Mouse (Mus musculus) liver, embryonic 14.5 days (tissue): Measurements from ENCODE around the gene Mtap. TPM values are rescaled to one million over a fixed set of nuclear protein-coding genes. Genes with fewer than 3 reads are reported as not detected.

Source experiments
- ATAC-seq: fragments of 200-750 bp; cut with Nextera tagmentation; 2 replicates; pipeline ENCODE4 v1.8.0; 2017; ENCODE audit warnings: moderate number of reproducible peaks, mild to moderate bottlenecking, moderate library complexity; ENCODE audit not compliant: insufficient read depth
- DNase-seq, 3 experiments: peaks; one replicate each; pipeline ENCODE4 v3.0.0-alpha.2; 2012 to 2013; ENCODE audit warnings: low read depth in 3 of 3, low spot score in 3 of 3
- H3K27ac ChIP-seq: fragments of 300-500 bp; sonication (generic); 2 replicates; pipeline ENCODE4 v1.5.1; 2014; ENCODE audit warnings: moderate library complexity, mild to moderate bottlenecking, control low read depth, inconsistent platforms
- H3K27me3 ChIP-seq: fragments of 300-500 bp; sonication (generic); 2 replicates; pipeline ENCODE4 v1.6.1; 2014; ENCODE audit warnings: mild to moderate bottlenecking, low read length, moderate library complexity; ENCODE audit not compliant: control insufficient read depth, insufficient read depth
- H3K36me3 ChIP-seq: fragments of 300-500 bp; sonication (generic); replicated peaks from 2 replicates; pipeline ENCODE4 v1.6.1; 2014; ENCODE audit warnings: low read depth; ENCODE audit not compliant: control insufficient read depth, insufficient read depth
- H3K4me1 ChIP-seq, 2 experiments: fragments of 200-500 bp in 1 of 2; fragments of 300-500 bp in 1 of 2; sonication (generic) in 1 of 2; replicated peaks; 2 replicates each; pipeline ENCODE4 v1.6.1; 2012 to 2014; ENCODE audit warnings: antibody characterized with exemption in 1 of 2, inconsistent platforms in 1 of 2, low read length in 1 of 2; ENCODE audit not compliant: control insufficient read depth in 2 of 2, insufficient read depth in 2 of 2
- H3K4me2 ChIP-seq: fragments of 300-500 bp; sonication (generic); 2 replicates; pipeline ENCODE4 v1.6.1; 2014; ENCODE audit warnings: low read depth, mild to moderate bottlenecking, control low read depth, moderate library complexity
- H3K4me3 ChIP-seq, 2 experiments: fragments of 200-500 bp in 1 of 2; fragments of 300-500 bp in 1 of 2; sonication (generic) in 1 of 2; 2 replicates each; pipeline ENCODE4 v1.5.1; 2012 to 2014; ENCODE audit warnings: low read depth in 2 of 2, low read length in 2 of 2, mild to moderate bottlenecking in 2 of 2, control low read depth in 1 of 2, inconsistent platforms in 1 of 2, moderate library complexity in 1 of 2; ENCODE audit not compliant: insufficient read depth in 1 of 2
- H3K9ac ChIP-seq: fragments of 300-500 bp; sonication (generic); replicated peaks from 2 replicates; pipeline ENCODE4 v1.6.1; 2014; ENCODE audit warnings: mild to moderate bottlenecking, control low read depth, moderate library complexity
- H3K9me3 ChIP-seq: fragments of 300-500 bp; sonication (generic); 2 replicates; pipeline ENCODE4 v1.6.1; 2016; ENCODE audit warnings: low read length, mixed read lengths; ENCODE audit not compliant: control insufficient read depth
- CTCF ChIP-seq: IDR thresholded peaks from 2 replicates; pipeline ENCODE4 v1.5.1; 2016; ENCODE audit warnings: antibody characterized with exemption, low read depth, control low read depth
- EP300 ChIP-seq: IDR thresholded peaks from 2 replicates; pipeline ENCODE4 v1.6.1; 2016; ENCODE audit warnings: antibody characterized with exemption, low read depth
- WGBS: fragments of 180-500 bp; shearing (Covaris S2); extraction: QIAGEN DNeasy Blood & Tissue Kit; methylation state at CpG from one replicate; pipeline ENCODE4 v1.1.7; 2014; ENCODE audit not compliant: insufficient replicate concordance; 5-methylcytosine and 5-hydroxymethylcytosine counted together
- polyA plus RNA-seq, 2 experiments: library from polyadenylated mRNA; depleted of rRNA in 1 of 2; stranded (reverse) in 1 of 2; unstranded in 1 of 2; fragments of >200 nt; fragmentation: Nextera tagmentation in 1 of 2; extraction: Ambion mirVana in 1 of 2; gene quantifications; 2 replicates each; pipeline versions ENCODE4 v1.2.1 to v1.2.3; 2012 to 2014

Gene Mtap
- polyA plus RNA-seq, 2 experiments: 9.8 to 20.4 TPM

DNA sequence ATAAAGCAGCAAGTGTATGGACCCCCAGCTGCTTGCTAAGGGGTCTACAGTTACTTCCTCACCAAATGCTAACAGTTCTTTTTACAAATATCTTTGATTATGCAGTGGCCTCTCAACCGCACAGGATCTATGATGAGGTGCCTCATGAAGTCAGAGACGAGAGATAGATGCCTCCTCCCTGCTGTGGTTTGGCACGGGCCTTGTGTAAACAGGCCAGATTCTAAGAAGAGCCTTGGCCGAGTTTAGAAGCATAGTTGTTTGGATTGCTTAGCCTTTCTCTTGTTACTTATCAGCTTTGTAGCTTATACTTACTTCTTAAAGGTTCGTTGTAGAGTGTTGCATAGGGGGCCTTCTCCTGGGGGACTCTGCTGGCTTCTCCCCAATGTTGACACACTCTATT, 25.6 kb downstream of the Mtap start:
- Histone ChIP-seq H3K9ac (no peak overlapping the region), H3K9me3 (no peaks in the 10 kb centered on the region), H3K4me2 (no peak overlapping the region), H3K4me3 (no peak overlapping the region), H3K4me1 (no peaks in the 10 kb centered on the region), H3K27ac (no peak overlapping the region), H3K27me3 (no peaks in the 10 kb centered on the region), H3K36me3 (no peaks in the 10 kb centered on the region; the same call in 1 of the 2 replicates)
- no peak for DNase-seq
- TF ChIP-seq EP300 (no peak), CTCF (no peak)
- 56% methylated on average over 5 of the region's 5 CpGs for WGBS
- ATAC-seq: no peak

DNA sequence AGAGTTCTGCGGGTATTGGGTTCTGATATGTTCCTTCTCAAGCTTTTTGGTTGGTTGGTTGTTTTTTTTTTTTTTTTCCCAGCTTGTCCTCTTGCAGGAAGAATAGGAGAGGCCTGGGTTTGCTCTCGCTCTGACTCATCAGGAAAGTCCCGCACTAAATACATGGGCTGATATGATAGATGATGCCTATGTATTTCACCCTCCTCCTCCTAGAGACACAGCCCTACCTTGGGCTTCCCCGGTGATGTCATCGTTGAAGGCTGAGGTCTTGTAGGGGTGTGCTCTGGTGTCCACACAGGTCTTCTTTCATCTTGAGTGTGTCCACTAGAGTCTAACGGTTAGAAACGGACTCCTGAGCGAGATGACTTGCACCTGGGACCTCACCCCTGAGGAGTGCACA, 26.7 kb downstream of the Mtap start:
- H3K36me3 ChIP-seq: no peaks in the 10 kb centered on the region; the same call in 1 of the 2 replicates

DNA sequence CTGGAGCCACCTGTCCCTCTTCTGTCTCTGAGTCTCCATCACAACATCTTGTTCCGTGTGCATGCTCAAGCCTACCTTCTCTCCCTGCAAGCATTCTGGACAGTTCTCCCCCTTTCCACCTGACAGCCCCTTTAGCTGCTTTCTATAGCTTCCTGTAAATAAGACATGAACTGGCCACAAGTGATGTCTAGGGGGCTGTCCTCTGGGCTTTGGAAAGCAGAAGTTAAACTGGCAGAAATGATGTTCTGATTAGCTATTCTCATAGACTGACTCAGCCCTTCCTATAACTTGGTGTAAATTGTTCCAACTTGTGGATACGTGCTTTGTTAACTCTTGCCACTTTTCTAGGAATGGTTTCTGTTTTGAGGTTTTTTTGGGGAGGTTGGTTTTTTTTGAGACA, 27.8 kb downstream of the Mtap start:
- no peak overlapping the region for H3K27ac ChIP-seq

More for the DNA sequence above, 26.7 kb downstream of the Mtap start:
- no peak for ATAC-seq
- Histone ChIP-seq H3K4me1 (no peaks in the 10 kb centered on the region), H3K4me2 (no peak overlapping the region), H3K27ac (no peak overlapping the region), H3K27me3 (no peaks in the 10 kb centered on the region), H3K4me3 (no peak overlapping the region), H3K9me3 (no peaks in the 10 kb centered on the region), H3K9ac (no peak overlapping the region)
- no peak for DNase-seq
- TF ChIP-seq EP300 (no peak), CTCF (no peak)
- 77% methylated on average over 8 of the region's 8 CpGs for WGBS

DNA sequence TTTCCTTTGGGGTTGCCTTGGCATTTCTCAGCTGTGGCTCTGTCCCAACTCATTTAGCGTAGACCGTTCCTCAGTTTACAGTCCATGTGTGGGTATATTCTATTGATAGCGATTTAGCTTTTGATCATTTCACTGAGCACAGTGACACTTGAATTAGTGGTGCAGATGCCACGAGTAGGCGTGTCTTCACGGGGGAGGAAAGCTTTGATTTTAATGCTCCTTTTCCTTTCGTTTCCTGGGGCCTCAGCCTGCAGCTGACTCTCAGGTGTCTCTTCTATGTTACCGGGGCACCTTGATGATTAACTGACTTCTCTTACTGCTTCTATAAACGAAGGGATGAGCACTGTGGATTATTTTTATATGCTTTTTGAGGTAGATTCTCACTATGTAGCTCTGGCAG, 32.0 kb downstream of the Mtap start:
- no peaks in the 10 kb centered on the region for H3K27me3 ChIP-seq
- no peak overlapping the region for H3K4me3 ChIP-seq
- H3K36me3 ChIP-seq: peaks cover 8% of the 10 kb centered on the region
- no peaks in the 10 kb centered on the region for H3K9me3 ChIP-seq
- no peak for ATAC-seq
- no peaks in the 10 kb centered on the region for H3K4me1 ChIP-seq
- H3K27ac ChIP-seq: no peak overlapping the region
- H3K9ac ChIP-seq: no peak overlapping the region
- no peak overlapping the region for H3K4me2 ChIP-seq
- TF ChIP-seq EP300: no peak
- TF ChIP-seq CTCF: no peak
- no peak for DNase-seq
- WGBS: 77% methylated on average over 9 of the region's 9 CpGs

More for the DNA sequence above, 27.8 kb downstream of the Mtap start:
- Histone ChIP-seq H3K4me3 (no peak overlapping the region), H3K9ac (no peak overlapping the region), H3K36me3 (no peaks in the 10 kb centered on the region; the same call in 1 of the 2 replicates), H3K27me3 (no peaks in the 10 kb centered on the region), H3K4me1 (no peaks in the 10 kb centered on the region), H3K9me3 (no peaks in the 10 kb centered on the region), H3K4me2 (no peak overlapping the region)
- DNase-seq (no peak), ATAC-seq (no peak)
- 63% methylated on average over 2 of the region's 2 CpGs for whole genome bisulfite sequencing
- no peak for TF ChIP-seq EP300
- no peak for TF ChIP-seq CTCF

DNA sequence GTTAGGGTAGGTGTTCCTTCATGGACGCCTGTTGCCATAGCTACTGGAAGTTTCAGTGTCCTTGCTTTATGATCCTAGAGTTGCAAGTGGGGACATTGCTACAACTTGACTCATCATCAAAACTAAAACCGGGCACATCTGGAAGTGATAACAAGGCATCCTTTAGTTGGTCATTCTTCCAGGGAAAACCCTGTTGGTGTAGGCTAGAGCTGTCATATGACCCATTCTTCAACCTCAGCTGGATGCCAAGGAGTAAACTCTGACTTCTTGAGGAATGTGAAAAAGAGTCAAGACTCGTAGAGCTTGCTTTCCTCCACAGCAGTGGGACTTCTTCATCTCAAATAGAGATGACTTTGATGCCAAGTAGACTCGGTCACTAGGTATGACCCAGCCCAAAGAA, 32.8 kb downstream of the Mtap start:
- Histone ChIP-seq H3K4me3 (no peak overlapping the region), H3K4me1 (no peaks in the 10 kb centered on the region), H3K27ac (no peak overlapping the region), H3K9me3 (no peaks in the 10 kb centered on the region), H3K9ac (no peak overlapping the region), H3K27me3 (no peaks in the 10 kb centered on the region), H3K36me3 (peaks cover 14% of the 10 kb centered on the region), H3K4me2 (no peak overlapping the region)
- TF ChIP-seq CTCF: no peak
- DNase-seq (no peak), ATAC-seq (no peak)
- WGBS: 64% methylated on average over 4 of the region's 4 CpGs
